Comparison of ENCODE assay signal across 12 mouse cellular contexts in the genomic region with DNA sequence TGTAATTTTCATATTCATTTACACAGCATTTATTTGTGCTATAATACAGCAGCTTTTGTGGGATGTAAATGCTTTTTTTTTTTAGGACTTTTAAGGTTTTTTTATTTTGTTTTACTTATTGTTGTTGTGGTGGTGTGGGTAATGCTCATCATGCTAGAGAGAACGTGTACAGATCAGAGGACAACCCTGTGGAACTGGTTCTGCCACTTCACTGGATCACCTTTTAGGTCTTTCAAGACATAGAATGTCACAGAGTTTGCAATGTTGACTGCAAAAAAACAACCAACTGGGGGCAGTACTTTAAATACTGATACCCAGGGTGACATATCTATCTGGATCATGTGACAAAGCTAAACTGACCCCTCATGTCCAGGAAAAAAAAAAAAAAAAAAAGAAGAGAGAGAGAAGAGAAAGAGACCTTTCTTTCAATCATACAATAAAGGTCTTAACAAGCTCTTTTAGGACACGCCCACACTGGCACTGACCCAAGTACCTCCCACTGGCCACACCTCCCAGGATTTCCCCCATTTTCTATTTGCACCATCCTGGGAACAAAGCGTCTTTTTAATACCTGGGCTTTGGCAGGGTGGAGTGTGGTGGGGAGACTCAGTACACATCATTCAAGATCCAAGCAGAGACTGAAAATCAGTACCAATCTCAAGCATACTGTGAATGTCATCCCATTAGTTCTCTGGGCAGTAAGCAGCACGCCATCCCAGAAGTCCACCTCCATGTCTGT. TPM values are rescaled to one million over a fixed set of nuclear protein-coding genes. Genes with fewer than 3 reads are reported as not detected.
DNase-seq lines count a peak whose midpoint lies in the region; ATAC-seq and TF ChIP-seq lines count a peak whose summit lies in the region.
"Had no signal": no experiment of that assay in that cellular context is flagged by ENCODE, and none has a peak within 500 bp of the region (broad histone marks: within the 10 kb centered on the region; RNA-seq: fewer than 3 reads in every experiment).

No protein-coding gene starts in this region.

- WGBS in hindbrain, embryonic 11.5 days, result 76% methylated on average over 4 of the region's 4 CpGs
- 78% methylated on average over 4 of the region's 4 CpGs for WGBS in hindbrain, postnatal 0 days
- WGBS in limb, embryonic 14.5 days, result 60% methylated on average over 4 of the region's 4 CpGs

- H3K4me2 ChIP-seq in hindbrain, embryonic 11.5 days (replicated peaks; ENCODE audit: low read depth, low read length), result no peak overlapping the region
- H3K4me2 ChIP-seq in hindbrain, postnatal 0 days (ENCODE audit: low read depth, low read length), result no peak overlapping the region
- H3K4me2 ChIP-seq in limb, embryonic 14.5 days (replicated peaks; ENCODE audit: low read depth, low read length, severe bottlenecking), result no peak overlapping the region

- no peak overlapping the region for H3K4me3 ChIP-seq in hindbrain, embryonic 11.5 days (ENCODE audit: low read depth, low read length)
- H3K4me3 ChIP-seq in hindbrain, postnatal 0 days (ENCODE audit: low read length), result no peak overlapping the region
- no peak overlapping the region for H3K4me3 ChIP-seq in limb, embryonic 14.5 days (replicated peaks; ENCODE audit: low read length)
- H3K4me3 ChIP-seq: midbrain, embryonic 10.5 days had no signal

- no peaks in the 10 kb centered on the region for H3K36me3 ChIP-seq in hindbrain, embryonic 11.5 days (ENCODE audit: control insufficient read depth, insufficient read depth, low read length)
- no peaks in the 10 kb centered on the region for H3K36me3 ChIP-seq in hindbrain, postnatal 0 days (ENCODE audit: insufficient read depth, low read length)
- no peaks in the 10 kb centered on the region for H3K36me3 ChIP-seq in limb, embryonic 14.5 days (ENCODE audit: control insufficient read depth, insufficient read depth, low read length)
- H3K36me3 ChIP-seq: midbrain, embryonic 10.5 days had no signal

- no peaks in the 10 kb centered on the region for H3K9me3 ChIP-seq in hindbrain, embryonic 11.5 days (ENCODE audit: control insufficient read depth, low read length)
- H3K9me3 ChIP-seq in hindbrain, postnatal 0 days (ENCODE audit: low read length), result no peaks in the 10 kb centered on the region
- H3K9me3 ChIP-seq in limb, embryonic 14.5 days (ENCODE audit: control insufficient read depth, low read length), result no peaks in the 10 kb centered on the region
- H3K9me3 ChIP-seq: midbrain, embryonic 10.5 days had no signal

- no peak for TF ChIP-seq CTCF in hindbrain, postnatal 0 days (IDR thresholded peaks at IDR 0.05; ENCODE audit: low read depth)

- no peak overlapping the region for H3K27ac ChIP-seq in hindbrain, embryonic 11.5 days (ENCODE audit: low read depth, low read length)
- H3K27ac ChIP-seq in hindbrain, postnatal 0 days, result no peak overlapping the region
- no peak overlapping the region for H3K27ac ChIP-seq in limb, embryonic 14.5 days (replicated peaks; ENCODE audit: low read depth, low read length)
- H3K27ac ChIP-seq: midbrain, embryonic 10.5 days had no signal

- H3K27me3 ChIP-seq in hindbrain, embryonic 11.5 days (ENCODE audit: control insufficient read depth, insufficient read depth, low read length), result no peaks in the 10 kb centered on the region
- no peaks in the 10 kb centered on the region for H3K27me3 ChIP-seq in hindbrain, postnatal 0 days (ENCODE audit: insufficient read depth, low read length)
- no peaks in the 10 kb centered on the region for H3K27me3 ChIP-seq in limb, embryonic 14.5 days (ENCODE audit: control insufficient read depth, insufficient read depth, low read length)
- H3K27me3 ChIP-seq: Patski had no signal

- ATAC-seq in hindbrain, embryonic 11.5 days (ENCODE audit: low FRiP score), result no peak
- ATAC-seq in hindbrain, postnatal 0 days, result no peak
- no peak for ATAC-seq in limb, embryonic 14.5 days (ENCODE audit: low FRiP score, low read depth)
- ATAC-seq: Patski had no signal

- no peak overlapping the region for H3K9ac ChIP-seq in hindbrain, embryonic 11.5 days (ENCODE audit: low read depth, low read length)
- H3K9ac ChIP-seq in hindbrain, postnatal 0 days (replicated peaks; ENCODE audit: low read length), result no peak overlapping the region
- no peak overlapping the region for H3K9ac ChIP-seq in limb, embryonic 14.5 days (ENCODE audit: low read depth, low read length, severe bottlenecking)

- no peaks in the 10 kb centered on the region for H3K4me1 ChIP-seq in hindbrain, embryonic 11.5 days (replicated peaks; ENCODE audit: control insufficient read depth, insufficient read depth, low read length)
- no peaks in the 10 kb centered on the region for H3K4me1 ChIP-seq in hindbrain, postnatal 0 days (ENCODE audit: insufficient read depth, low read length)
- H3K4me1 ChIP-seq in limb, embryonic 14.5 days (ENCODE audit: control insufficient read depth, insufficient read depth, low read length), result no peaks in the 10 kb centered on the region
- H3K4me1 ChIP-seq: midbrain, embryonic 10.5 days had no signal

- no peak for TF ChIP-seq POLR2A in limb, embryonic 14.5 days (IDR thresholded peaks at IDR 0.05; ENCODE audit: borderline replicate concordance, extremely low read depth, insufficient read depth, insufficient read length)

- peak; percentile 28 for DNase-seq in hindbrain, embryonic 11.5 days (ENCODE audit: low spot score)
- DNase-seq in hindbrain, postnatal 0 days (ENCODE audit: low spot score), result no peak
- DNase-seq in 416B (ENCODE audit: low read depth) (peak; percentile 16), ZHBTc4 (ENCODE audit: low read depth, low spot score) (peak; percentile 43)
- DNase-seq in limb, embryonic 14.5 days (ENCODE audit: low spot score), result peak; percentile 22
- no peak for DNase-seq in neural tube, embryonic 10.5 days (ENCODE audit: extremely low spot score, low spot score)
- DNase-seq in layer of hippocampus, adult 9-11 months, result no peak
- no peak for DNase-seq in right cerebral cortex, postnatal 25 days
- DNase-seq: heart, adult 11 months; kidney, adult 11 months had no signal

RNA-seq across cellular contexts. Expression of gene Tank, which starts 11.2 kb away (rescaled TPM):
- 35.8 and 36.7 TPM in 2 replicates for polyA plus RNA-seq in hindbrain, embryonic 11.5 days (2014; fragmentation: Nextera tagmentation; extraction: Ambion mirVana)
- 18.8 and 19.2 TPM in 2 replicates for total RNA-seq in hindbrain, postnatal 0 days (2014; rRNA removed)
- polyA plus RNA-seq in hindbrain, postnatal 0 days (2015; fragmentation: Nextera tagmentation; extraction: Ambion mirVana), result 25.2 and 25.7 TPM in 2 replicates
- polyA plus RNA-seq in limb, embryonic 14.5 days (2012; rRNA removed), result 19.7 and 22.7 TPM in 2 replicates
- polyA plus RNA-seq in limb, embryonic 14.5 days (2014; fragmentation: Nextera tagmentation; extraction: Ambion mirVana), result 31.6 and 32.1 TPM in 2 replicates

Comparison
In these comparisons a context has a peak if more than half of its experiments do, and no peak if none do; other contexts are left out.
1. DNase-seq: peak in hindbrain, embryonic 11.5 days (single experiment), 416B (single experiment), ZHBTc4 (single experiment) and limb, embryonic 14.5 days (single experiment); none in hindbrain, postnatal 0 days (single experiment), neural tube, embryonic 10.5 days (single experiment), layer of hippocampus, adult 9-11 months (single experiment) and right cerebral cortex, postnatal 25 days (single experiment).